Mouse (Mus musculus) cortical plate, adult 2 months (tissue): ENCODE measurements around the gene Dapk1.

Source experiments
- CTCF ChIP-seq: fragments of 200-500 bp; IDR thresholded peaks from 2 replicates; pipeline ENCODE4 v1.5.1; 2011; ENCODE audit warnings: mild to moderate bottlenecking, control low read depth, low read length; ENCODE audit not compliant: insufficient read depth; ENCODE audit errors: extremely low read depth
- POLR2A ChIP-seq: fragments of 200-500 bp; IDR thresholded peaks from 2 replicates; pipeline ENCODE4 v1.6.1; 2011; ENCODE audit warnings: mild to moderate bottlenecking, low read length, control low read depth; ENCODE audit not compliant: insufficient read depth; ENCODE audit errors: extremely low read depth

DNA sequence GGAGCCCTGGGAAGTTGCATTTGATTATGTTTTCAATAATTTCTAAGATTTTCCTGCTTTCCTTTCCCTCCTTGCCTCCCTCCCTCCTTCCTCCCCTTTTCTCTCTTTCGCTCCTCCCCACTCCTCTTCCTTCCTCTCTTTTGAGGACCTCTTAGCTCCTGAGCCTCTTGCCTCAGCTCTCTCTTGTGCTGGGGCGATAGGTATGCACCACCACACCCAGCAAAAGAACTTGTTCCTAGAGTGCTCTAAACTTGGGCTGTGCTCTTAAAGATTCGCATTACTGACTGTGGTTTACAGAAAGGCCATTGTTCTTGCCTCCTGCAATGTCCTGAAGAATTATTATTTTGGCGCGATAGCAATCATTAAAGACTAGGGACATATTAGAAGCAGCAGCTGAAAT, 46.6 kb downstream of the Dapk1 start:
- no peak for TF ChIP-seq POLR2A
- no peak for TF ChIP-seq CTCF
